Mouse (Mus musculus) CH12.LX (cell line): ENCODE measurements around the gene Angptl7. TPM values are rescaled to one million over a fixed set of nuclear protein-coding genes. Genes with fewer than 3 reads are reported as not detected.

ENCODE experiments used
- DNase-seq: peaks from one replicate; pipeline ENCODE4 v3.0.0-alpha.2; 2013; ENCODE audit errors: extremely low read depth
- H3K27ac ChIP-seq: 2 replicates; pipeline ENCODE4 v1.5.1; 2012; ENCODE audit warnings: low read depth, mild to moderate bottlenecking, control low read depth, moderate library complexity; ENCODE audit not compliant: insufficient read depth
- H3K27me3 ChIP-seq: replicated peaks from 2 replicates; pipeline ENCODE3; 2012; ENCODE audit warnings: inconsistent platforms
- H3K36me3 ChIP-seq, 2 experiments: replicated peaks in 1 of 2; 2 replicates each; pipeline versions ENCODE3 to v1.6.1; 2012; ENCODE audit warnings: inconsistent platforms in 1 of 2, low read length in 1 of 2, mild to moderate bottlenecking in 1 of 2, mixed read lengths in 1 of 2, moderate library complexity in 1 of 2; ENCODE audit not compliant: control insufficient read depth in 1 of 2, insufficient read depth in 1 of 2
- H3K4me1 ChIP-seq, 2 experiments: 2 replicates each; pipeline ENCODE4 v1.6.1; 2012; ENCODE audit warnings: inconsistent platforms in 1 of 2, moderate library complexity in 1 of 2; ENCODE audit not compliant: insufficient read depth in 2 of 2, control insufficient read depth in 1 of 2
- H3K4me2 ChIP-seq: 2 replicates; pipeline ENCODE4 v1.6.1; 2012; ENCODE audit warnings: low read depth, mild to moderate bottlenecking, control low read depth; ENCODE audit not compliant: poor library complexity, insufficient read depth, severe bottlenecking
- H3K4me3 ChIP-seq, 3 experiments: fragments of 150-350 bp in 1 of 3; sonication (generic) in 1 of 3; replicated peaks in 1 of 3; 2 replicates each; pipeline versions ENCODE3 to v1.5.1; 2011 to 2012; ENCODE audit warnings: low read depth in 2 of 3, low read length in 2 of 3, mild to moderate bottlenecking in 2 of 3, moderate library complexity in 2 of 3, control low read depth in 1 of 3, improper control_type of control experiment in 1 of 3, inconsistent platforms in 1 of 3, mixed read lengths in 1 of 3; ENCODE audit not compliant: poor library complexity in 1 of 3
- H3K79me2 ChIP-seq: replicated peaks from 2 replicates; pipeline ENCODE4 v1.6.1; 2012; ENCODE audit warnings: mild to moderate bottlenecking, moderate library complexity; ENCODE audit not compliant: control insufficient read depth, poor library complexity, insufficient read depth, severe bottlenecking; ENCODE audit errors: extremely low read depth
- H3K9ac ChIP-seq: 2 replicates; pipeline ENCODE4 v1.6.1; 2012; ENCODE audit warnings: low read depth, mild to moderate bottlenecking, control low read depth, moderate library complexity; ENCODE audit not compliant: insufficient read depth
- H3K9me3 ChIP-seq: replicated peaks from 2 replicates; pipeline ENCODE3; 2012; ENCODE audit warnings: low read length, inconsistent platforms, mixed read lengths
- BHLHE40 ChIP-seq: IDR thresholded peaks from 2 replicates; pipeline ENCODE4 v1.6.1; 2011; ENCODE audit warnings: mild to moderate bottlenecking, low read depth, low read length, improper control_type of control experiment
- CHD1 ChIP-seq: IDR thresholded peaks from 2 replicates; pipeline ENCODE4 v1.6.1; 2012; ENCODE audit warnings: low read depth, low read length, improper control_type of control experiment, inconsistent platforms
- CHD2 ChIP-seq: IDR thresholded peaks from 2 replicates; pipeline ENCODE4 v1.6.1; 2011; ENCODE audit warnings: low read length, improper control_type of control experiment
- ELF1 ChIP-seq: IDR thresholded peaks from 2 replicates; pipeline ENCODE4 v1.6.1; 2014; ENCODE audit warnings: low read depth, mild to moderate bottlenecking, inconsistent platforms, low read length, improper control_type of control experiment
- EP300 ChIP-seq: IDR thresholded peaks from 2 replicates; pipeline ENCODE4 v1.6.1; 2011; ENCODE audit warnings: low read length, improper control_type of control experiment
- ETS1 ChIP-seq: conservative IDR thresholded peaks from 2 replicates; pipeline ENCODE4 v1.6.1; 2012; ENCODE audit warnings: low read depth, mild to moderate bottlenecking, inconsistent platforms, low read length, improper control_type of control experiment, moderate library complexity
- GABPA ChIP-seq: IDR thresholded peaks from 2 replicates; pipeline ENCODE4 v1.6.1; 2012; ENCODE audit warnings: low read depth, low read length, improper control_type of control experiment, inconsistent platforms; ENCODE audit not compliant: insufficient replicate concordance
- HCFC1 ChIP-seq: IDR thresholded peaks from 2 replicates; pipeline ENCODE4 v1.6.1; 2012; ENCODE audit warnings: low read depth, mild to moderate bottlenecking, inconsistent platforms, low read length, improper control_type of control experiment
- IRF4 ChIP-seq: IDR thresholded peaks from 2 replicates; pipeline ENCODE4 v1.6.1; 2014; ENCODE audit warnings: low read depth, mild to moderate bottlenecking, inconsistent platforms, low read length, improper control_type of control experiment
- KAT2A ChIP-seq: IDR thresholded peaks from 2 replicates; pipeline ENCODE4 v1.6.1; 2012; ENCODE audit warnings: low read length, improper control_type of control experiment, inconsistent platforms; ENCODE audit not compliant: insufficient replicate concordance
- MAZ ChIP-seq: IDR thresholded peaks from 2 replicates; pipeline ENCODE4 v1.6.1; 2012; ENCODE audit warnings: low read depth, mild to moderate bottlenecking, inconsistent platforms, low read length, improper control_type of control experiment, moderate library complexity
- MXI1 ChIP-seq: IDR thresholded peaks from 2 replicates; pipeline ENCODE4 v1.6.1; 2011; ENCODE audit warnings: mild to moderate bottlenecking, low read depth, low read length, improper control_type of control experiment
- NRF1 ChIP-seq: IDR thresholded peaks from 2 replicates; pipeline ENCODE4 v1.6.1; 2014; ENCODE audit warnings: low read depth, mild to moderate bottlenecking, inconsistent platforms, low read length, improper control_type of control experiment, moderate library complexity
- PAX5 ChIP-seq: IDR thresholded peaks from 2 replicates; pipeline ENCODE4 v1.6.1; 2012; ENCODE audit warnings: low read length, inconsistent platforms, mixed read lengths
- POLR2A ChIP-seq: IDR thresholded peaks from 2 replicates; pipeline ENCODE4 v1.6.1; 2011; ENCODE audit warnings: low read depth, mild to moderate bottlenecking, improper control_type of control experiment, low read length
- RCOR1 ChIP-seq: conservative IDR thresholded peaks from 2 replicates; pipeline ENCODE4 v1.6.1; 2012; ENCODE audit warnings: low read depth, mild to moderate bottlenecking, inconsistent platforms, low read length, improper control_type of control experiment
- USF2 ChIP-seq: conservative IDR thresholded peaks from 2 replicates; pipeline ENCODE4 v1.6.1; 2011; ENCODE audit warnings: low read depth, low read length, improper control_type of control experiment
- ZKSCAN1 ChIP-seq: IDR thresholded peaks from 2 replicates; pipeline ENCODE4 v1.6.1; 2012; ENCODE audit warnings: low read depth, inconsistent platforms, low read length, improper control_type of control experiment, borderline replicate concordance
- ZMIZ1 ChIP-seq: IDR thresholded peaks from 2 replicates; pipeline ENCODE4 v1.6.1; 2012; ENCODE audit warnings: low read depth, mild to moderate bottlenecking, inconsistent platforms, low read length, improper control_type of control experiment
- dilution Hi-C: fragments of 300-500 bp; cut with MboI; formaldehyde crosslinking; loops from 2 replicates; pipeline ENCODE4 v1.14.3; 2020; ENCODE audit warnings: low sequenced_read_pairs; ENCODE audit not compliant: extremely low pct_unique_long_range_greater_than_20kb, extremely low pct_ligation_motif_present
- in situ Hi-C: fragments of 300-500 bp; cut with MboI; formaldehyde crosslinking; loops from 3 replicates; pipeline ENCODE4 v1.14.3; 2019; ENCODE audit warnings: low sequenced_read_pairs, low pct_ligation_motif_present, low pct_unique_long_range_greater_than_20kb, mixed read lengths
- polyA plus RNA-seq: library from polyadenylated mRNA; unstranded; fragments of >175 nt; gene quantifications from 2 replicates; pipeline ENCODE4 v1.2.1, GENCODE M21; 2012; ENCODE audit warnings: low read depth; ENCODE audit not compliant: insufficient read length
- total RNA-seq, 2 experiments: library from RNA; depleted of rRNA; stranded (reverse); fragments of 300-350 nt in 1 of 2; fragments of >200 nt in 1 of 2; gene quantifications; 2 replicates each; pipeline ENCODE4 v1.2.3; 2012 to 2014

The Angptl7 gene
- total RNA-seq (2012; rRNA removed) (not detected in 2 replicates), total RNA-seq (2014; rRNA removed) (not detected in 2 replicates), polyA plus RNA-seq (0.14 TPM in 1 of 2 replicates, not detected in the other)

DNA sequence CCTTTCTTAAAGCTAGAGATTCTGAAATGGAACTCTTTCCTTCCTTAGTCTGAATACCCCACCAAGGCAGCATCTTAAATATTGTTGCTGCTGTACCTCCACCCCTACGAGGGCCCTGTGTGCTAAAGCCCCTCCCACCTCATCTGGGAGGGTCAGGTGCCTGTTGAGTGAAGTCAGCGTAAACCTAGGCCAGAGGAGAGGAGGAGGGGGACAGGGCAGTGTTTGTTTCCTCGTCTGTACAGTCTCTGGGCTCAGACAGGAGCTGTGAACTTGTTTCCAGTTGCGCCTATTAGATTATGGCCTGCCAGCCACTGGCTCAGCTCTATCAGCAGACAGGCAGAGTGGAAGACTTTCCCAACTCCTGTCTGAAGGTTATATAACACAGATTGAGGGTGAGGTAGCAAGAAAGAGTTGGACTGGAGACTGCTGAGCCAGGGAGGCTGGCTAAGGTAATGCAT is at the start of gene Angptl7:
Gene Angptl7 (minus strand): TSS at position 51 of the 458 bp plus-strand sequence.
- Histone ChIP-seq H3K4me2 (no peak within 1 kb of the TSS), H3K9me3 (no peaks in the 10 kb centered on the region), H3K4me1 (no peaks in the 10 kb centered on the region), H3K4me3 (no peak within 1 kb of the TSS), H3K9ac (no peak within 1 kb of the TSS), H3K79me2 (no peaks in the 10 kb centered on the region), H3K27me3 (no peaks in the 10 kb centered on the region), H3K36me3 (peaks cover 45 to 93% of the 10 kb centered on the region in 2 experiments), H3K27ac (no peak within 1 kb of the TSS)
- in situ Hi-C loops = no loop called here
- TF ChIP-seq MAZ (no peak), MXI1 (no peak), ZKSCAN1 (no peak), RCOR1 (no peak), BHLHE40 (no peak), POLR2A (no peak), ETS1 (no peak), ZMIZ1 (no peak), CHD2 (no peak)
- no peak for DNase-seq
- dilution Hi-C loops = no loop called here

DNA sequence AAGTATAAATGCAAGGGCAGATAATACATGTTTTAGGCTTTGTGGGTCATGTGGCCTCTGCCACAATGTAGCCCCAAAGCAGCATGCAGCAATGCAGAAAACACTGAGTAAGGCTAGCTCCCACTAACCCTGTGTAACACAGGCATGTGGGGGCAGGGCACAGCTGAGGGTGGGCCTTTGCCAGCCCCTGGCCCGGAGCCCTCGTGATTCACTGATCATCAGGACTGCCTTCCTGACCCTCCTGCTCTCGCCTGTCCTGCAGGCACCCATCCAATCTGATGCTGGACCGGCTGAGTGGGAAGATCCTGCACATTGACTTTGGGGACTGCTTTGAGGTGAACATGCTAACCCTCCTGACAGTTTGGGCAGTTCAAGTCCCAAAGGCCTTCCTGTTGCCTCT is 48.8 kb upstream of the Angptl7 start:
- dilution Hi-C loops = no loop called here
- H3K36me3 ChIP-seq = peaks cover 66 to 88% of the 10 kb centered on the region in 2 experiments

GRCm38 (mm10) chr4:148535876-148536275 is 35.6 kb upstream of the Angptl7 start:
- H3K27me3 ChIP-seq = no peaks in the 10 kb centered on the region
- no peaks in the 10 kb centered on the region for H3K4me1 ChIP-seq
- TF ChIP-seq HCFC1 (no peak), NRF1 (no peak), ETS1 (no peak), GABPA (no peak), MXI1 (no peak), ZKSCAN1 (no peak)
- TF ChIP-seq, all 38 proteins: peak for 0
- dilution Hi-C loops = no loop called here
- Histone ChIP-seq H3K79me2 (no peaks in the 10 kb centered on the region), H3K9me3 (no peaks in the 10 kb centered on the region), H3K27ac (no peak overlapping the region), H3K36me3 (peaks cover 80 to 93% of the 10 kb centered on the region in 2 experiments), H3K4me3 (no peak overlapping the region), H3K4me2 (no peak overlapping the region), H3K9ac (no peak overlapping the region)
- in situ Hi-C loops = no loop called here
- no peak for DNase-seq

More for the DNA sequence above, 48.8 kb upstream of the Angptl7 start:
- Histone ChIP-seq H3K27ac (no peak overlapping the region), H3K27me3 (no peaks in the 10 kb centered on the region), H3K4me1 (no peaks in the 10 kb centered on the region), H3K79me2 (no peaks in the 10 kb centered on the region), H3K4me2 (no peak overlapping the region), H3K9me3 (no peaks in the 10 kb centered on the region), H3K9ac (no peak overlapping the region), H3K4me3 (no peak overlapping the region)
- in situ Hi-C loops = no loop called here
- no peak for DNase-seq
- TF ChIP-seq CHD1 (no peak), ELF1 (no peak), MAZ (no peak), KAT2A (no peak), EP300 (no peak), PAX5 (no peak), IRF4 (no peak), USF2 (no peak), CHD2 (no peak)
